ENCODE assay signal across 18 mouse cellular contexts in genomic region chr2:34289726-34290125, GRCm38 (mm10).
"Had no signal": no experiment of that assay in that cellular context is flagged by ENCODE, and none has a peak within 500 bp of the region (broad histone marks: within the 10 kb centered on the region; RNA-seq: fewer than 3 reads in every experiment).

No protein-coding gene starts in this region.

- H3K4me3 ChIP-seq: layer of hippocampus, adult 2 months; limb, embryonic 10.5 days; limb, embryonic 13.5 days; lung, embryonic 15.5 days; midbrain, embryonic 12.5 days; midbrain, embryonic 15.5 days; neural tube, embryonic 12.5 days had no signal

- H3K4me2 ChIP-seq: limb, embryonic 13.5 days; liver, embryonic 11.5 days; lung, embryonic 15.5 days; midbrain, embryonic 12.5 days; midbrain, embryonic 15.5 days; neural tube, embryonic 12.5 days had no signal

- H3K9me3 ChIP-seq: limb, embryonic 10.5 days; limb, embryonic 13.5 days; lung, embryonic 15.5 days; midbrain, embryonic 12.5 days; midbrain, embryonic 15.5 days; neural tube, embryonic 12.5 days had no signal

- ATAC-seq: intestine, postnatal 0 days; liver, postnatal 0 days; midbrain, embryonic 15.5 days had no signal

- H3K27me3 ChIP-seq: limb, embryonic 13.5 days; lung, embryonic 15.5 days; midbrain, embryonic 12.5 days; midbrain, embryonic 15.5 days; neural tube, embryonic 12.5 days had no signal

- DNase-seq: kidney, adult 2 months; kidney, postnatal 25 days; layer of hippocampus, adult 9-11 months; liver, postnatal 0 days; thymus, adult 18-20 months; thymus, postnatal 36 days had no signal

- H3K36me3 ChIP-seq: limb, embryonic 10.5 days; limb, embryonic 13.5 days; lung, embryonic 15.5 days; midbrain, embryonic 12.5 days; midbrain, embryonic 15.5 days; neural tube, embryonic 12.5 days had no signal

- H3K9ac ChIP-seq: limb, embryonic 13.5 days; liver, embryonic 14.5 days; liver, postnatal 0 days; lung, embryonic 15.5 days; midbrain, embryonic 12.5 days; midbrain, embryonic 15.5 days; neural tube, embryonic 12.5 days had no signal

- H3K27ac ChIP-seq: kidney, postnatal 0 days; layer of hippocampus, adult 2 months; limb, embryonic 10.5 days; limb, embryonic 13.5 days; liver, embryonic 14.5 days; lung, embryonic 15.5 days; macrophage; midbrain, embryonic 12.5 days; midbrain, embryonic 15.5 days; neural tube, embryonic 12.5 days had no signal
